Mouse (Mus musculus): ENCODE results near the gene C1qtnf4. TPM values are rescaled to one million over a fixed set of nuclear protein-coding genes. Genes with fewer than 3 reads are reported as not detected.
A peak's percentile ranks its signal among the peaks of the same experiment; 100 is the strongest.

Gene C1qtnf4
- total and polyA plus RNA-seq, 3 experiments = not detected

- Histone ChIP-seq H3K36me3 (replicated peaks in 1 of 2; ENCODE audit: control insufficient read depth in 1 of 2, insufficient read depth in 1 of 2, low read length in 1 of 2) (peaks cover 8 to 24% of the 10 kb centered on the region in 2 experiments), H3K4me1 (ENCODE audit: control insufficient read depth in 1 of 2, insufficient read depth in 2 of 2) (peaks cover 2 to 16% of the 10 kb centered on the region in 2 experiments; a peak in 3 of 4 replicates), H3K4me3 (replicated peaks in 1 of 3; ENCODE audit: low read depth in 2 of 3, low read length in 2 of 3, poor library complexity in 1 of 3) (peak overlapping the region; percentile 59 to 90 (median 78)), H3K27ac (ENCODE audit: insufficient read depth, low read depth) (peak overlapping the region; percentile 9), H3K9ac (ENCODE audit: insufficient read depth, low read depth) (peak overlapping the region; percentile 81), H3K27me3 (replicated peaks) (peaks cover 2% of the 10 kb centered on the region), H3K4me2 (ENCODE audit: insufficient read depth, low read depth, poor library complexity, severe bottlenecking) (peak overlapping the region; percentile 93), H3K9me3 (replicated peaks; ENCODE audit: low read length) (no peaks in the 10 kb centered on the region), H3K79me2 (replicated peaks; ENCODE audit: control insufficient read depth, extremely low read depth, insufficient read depth, poor library complexity, severe bottlenecking) (peaks cover 29% of the 10 kb centered on the region)
- dilution Hi-C loops (cut with MboI; ENCODE audit: extremely low pct_ligation_motif_present, extremely low pct_unique_long_range_greater_than_20kb, low sequenced_read_pairs) (no loop called here), in situ Hi-C loops (cut with MboI; ENCODE audit: low pct_ligation_motif_present, low pct_unique_long_range_greater_than_20kb, low sequenced_read_pairs) (no loop called here)
- TF ChIP-seq POLR2AphosphoS2 (IDR thresholded peaks at IDR 0.05; ENCODE audit: low read depth, low read length) (no peak), EP300 (IDR thresholded peaks at IDR 0.05; ENCODE audit: low read length) (no peak), MXI1 (IDR thresholded peaks at IDR 0.05; ENCODE audit: low read depth, low read length) (peak; percentile 39; the same call in 1 of the 2 replicates), KAT2A (IDR thresholded peaks at IDR 0.05; ENCODE audit: insufficient replicate concordance, low read length) (0 out of 2 replicates have a peak, but pooled peaks have one; percentile 25), ZC3H11A (IDR thresholded peaks at IDR 0.05; ENCODE audit: low read depth, low read length) (no peak), POLR2A (IDR thresholded peaks at IDR 0.05; ENCODE audit: low read depth, low read length) (peak; percentile 73), SMC3 (IDR thresholded peaks at IDR 0.05; ENCODE audit: low read depth, low read length) (no peak), BHLHE40 (IDR thresholded peaks at IDR 0.05; ENCODE audit: low read depth, low read length) (no peak), CHD1 (IDR thresholded peaks at IDR 0.05; ENCODE audit: low read depth, low read length) (0 out of 2 replicates have a peak, but pooled peaks have one; percentile 40), MAX (IDR thresholded peaks at IDR 0.05; ENCODE audit: low read length) (no peak; the same call in 1 of the 2 replicates), UBTF (IDR thresholded peaks at IDR 0.05; ENCODE audit: low read depth, low read length) (peak; percentile 87; the same call in 1 of the 2 replicates), IRF4 (IDR thresholded peaks at IDR 0.05; ENCODE audit: low read depth, low read length) (no peak), SIN3A (IDR thresholded peaks at IDR 0.05; ENCODE audit: low read length) (no peak; the same call in 1 of the 2 replicates)
- DNase-seq (ENCODE audit: extremely low read depth) = peak; percentile 31
These were observed 31.8 kb downstream of the C1qtnf4 start for GRCm38 (mm10) chr2:90917233-90917998.

- in situ Hi-C loops (cut with MboI; ENCODE audit: low pct_ligation_motif_present, low pct_unique_long_range_greater_than_20kb, low sequenced_read_pairs) (no loop called here), dilution Hi-C loops (cut with MboI; ENCODE audit: extremely low pct_ligation_motif_present, extremely low pct_unique_long_range_greater_than_20kb, low sequenced_read_pairs) (no loop called here)
- TF ChIP-seq CHD2 (IDR thresholded peaks at IDR 0.05; ENCODE audit: low read length) (0 out of 2 replicates have a peak, but pooled peaks have one; percentile 2), RCOR1 (conservative IDR thresholded peaks at IDR 0.05; ENCODE audit: low read depth, low read length) (no peak), CTCF (conservative IDR thresholded peaks at IDR 0.05 in 1 of 2, IDR thresholded peaks at IDR 0.05 in 1 of 2; ENCODE audit: low read depth in 2 of 2, low read length in 2 of 2) (no peak), NELFE (IDR thresholded peaks at IDR 0.05; ENCODE audit: low read depth, low read length) (no peak; the same call in 1 of the 2 replicates), ZNF384 (IDR thresholded peaks at IDR 0.05; ENCODE audit: low read depth, low read length) (peak; percentile 85), POLR2AphosphoS2 (IDR thresholded peaks at IDR 0.05; ENCODE audit: low read depth, low read length) (no peak), TCF12 (IDR thresholded peaks at IDR 0.05; ENCODE audit: low read depth, low read length) (no peak)
- Histone ChIP-seq H3K9ac (ENCODE audit: insufficient read depth, low read depth) (peak overlapping the region; percentile 81), H3K36me3 (replicated peaks in 1 of 2; ENCODE audit: control insufficient read depth in 1 of 2, insufficient read depth in 1 of 2, low read length in 1 of 2) (peaks cover 7 to 17% of the 10 kb centered on the region in 2 experiments), H3K4me1 (ENCODE audit: control insufficient read depth in 1 of 2, insufficient read depth in 2 of 2) (peaks cover 2 to 16% of the 10 kb centered on the region in 2 experiments; a peak in 3 of 4 replicates), H3K27me3 (replicated peaks) (peaks cover 4% of the 10 kb centered on the region), H3K4me2 (ENCODE audit: insufficient read depth, low read depth, poor library complexity, severe bottlenecking) (peak overlapping the region; percentile 10), H3K27ac (ENCODE audit: insufficient read depth, low read depth) (peak overlapping the region; percentile 9; the same call in 1 of the 2 replicates), H3K79me2 (replicated peaks; ENCODE audit: control insufficient read depth, extremely low read depth, insufficient read depth, poor library complexity, severe bottlenecking) (peaks cover 29% of the 10 kb centered on the region), H3K9me3 (replicated peaks; ENCODE audit: low read length) (no peaks in the 10 kb centered on the region), H3K4me3 (replicated peaks in 1 of 3; ENCODE audit: low read depth in 2 of 3, low read length in 2 of 3, poor library complexity in 1 of 3) (peak overlapping the region; percentile 59 to 90 (median 78))
- no peak for DNase-seq (ENCODE audit: extremely low read depth)
These were observed 32.5 kb downstream of the C1qtnf4 start for GRCm38 (mm10) chr2:90917999-90918698.
